Mouse (Mus musculus) limb, embryonic 10.5 days (tissue): Measurements from ENCODE around the gene Chodl. TPM values are rescaled to one million over a fixed set of nuclear protein-coding genes. Genes with fewer than 3 reads are reported as not detected.

Source experiments
- polyA plus RNA-seq: library from polyadenylated mRNA; unstranded; fragments of >200 nt; fragmentation: Nextera tagmentation; extraction: Ambion mirVana; gene quantifications from 2 replicates; pipeline ENCODE4 v1.2.1, GENCODE M21; 2016

Gene Chodl
- polyA plus RNA-seq, 1 experiment from 2014 or later = 0.35 TPM

Other genes with a start within 250 kb of the Chodl start
- not detected in 2 replicates for gene Tmprss15, start 160.1 kb downstream of the Chodl start, polyA plus RNA-seq